Mouse (Mus musculus) small intestine, adult 2 months (tissue): ENCODE data around the gene Vmn1r191.

Experiments used
- CTCF ChIP-seq: fragments of 200-500 bp; IDR thresholded peaks from 2 replicates; pipeline ENCODE4 v1.5.1; 2012; ENCODE audit warnings: low read depth, mild to moderate bottlenecking, control low read depth, inconsistent platforms, low read length, moderate library complexity, mixed read lengths; ENCODE audit not compliant: insufficient replicate concordance, insufficient read length; ENCODE audit errors: extremely low read depth
- POLR2A ChIP-seq: fragments of 200-500 bp; IDR thresholded peaks from 2 replicates; pipeline ENCODE4 v1.6.1; 2012; ENCODE audit warnings: low read depth, mild to moderate bottlenecking, control low read depth, inconsistent platforms, low read length, moderate library complexity

DNA sequence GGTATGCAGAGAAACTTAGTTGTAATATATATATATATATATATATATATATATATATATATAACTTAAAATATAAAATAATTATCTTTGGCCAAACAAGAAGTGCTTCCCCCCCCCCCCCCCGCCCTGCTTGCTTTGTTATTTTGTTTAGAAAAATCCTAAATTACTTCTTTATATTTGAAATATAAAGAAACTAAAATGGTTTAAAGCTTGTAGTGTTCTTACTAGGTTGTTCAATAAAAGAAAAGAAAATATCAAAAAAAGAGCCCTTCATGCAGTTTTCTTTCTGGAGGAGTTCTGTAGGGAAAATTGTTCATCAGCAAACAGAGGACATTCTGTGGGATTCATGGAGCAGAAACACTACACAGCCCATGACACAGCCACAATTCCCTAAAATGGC lies at the start of gene Vmn1r191:
- TF ChIP-seq CTCF: no peak
- TF ChIP-seq POLR2A: no peak
